Mouse (Mus musculus) granulocyte monocyte progenitor cell, adult 5-6 weeks (primary cell): ENCODE results near the gene Utrn. TPM values are rescaled to one million over a fixed set of nuclear protein-coding genes. Genes with fewer than 3 reads are reported as not detected.

ENCODE experiments used
- ATAC-seq: replicated peaks from 2 replicates; pipeline ENCODE4 v1.8.0; 2016; ENCODE audit warnings: mild to moderate bottlenecking, moderate TSS enrichment, inconsistent platforms; ENCODE audit not compliant: poor library complexity, severe bottlenecking
- total RNA-seq, 2 experiments: library from RNA; stranded (forward) in 1 of 2; stranded (reverse) in 1 of 2; fragments of 200-712, 200-1000 nt in 1 of 2; fragments of >200 nt in 1 of 2; fragmentation: Nextera tagmentation in 1 of 2; gene quantifications; 2 replicates each; pipeline ENCODE4 v1.2.3; 2014 to 2017

The Utrn gene
- total RNA-seq, 2 experiments from 2014 or later, result 26.6 to 28.4 TPM

DNA sequence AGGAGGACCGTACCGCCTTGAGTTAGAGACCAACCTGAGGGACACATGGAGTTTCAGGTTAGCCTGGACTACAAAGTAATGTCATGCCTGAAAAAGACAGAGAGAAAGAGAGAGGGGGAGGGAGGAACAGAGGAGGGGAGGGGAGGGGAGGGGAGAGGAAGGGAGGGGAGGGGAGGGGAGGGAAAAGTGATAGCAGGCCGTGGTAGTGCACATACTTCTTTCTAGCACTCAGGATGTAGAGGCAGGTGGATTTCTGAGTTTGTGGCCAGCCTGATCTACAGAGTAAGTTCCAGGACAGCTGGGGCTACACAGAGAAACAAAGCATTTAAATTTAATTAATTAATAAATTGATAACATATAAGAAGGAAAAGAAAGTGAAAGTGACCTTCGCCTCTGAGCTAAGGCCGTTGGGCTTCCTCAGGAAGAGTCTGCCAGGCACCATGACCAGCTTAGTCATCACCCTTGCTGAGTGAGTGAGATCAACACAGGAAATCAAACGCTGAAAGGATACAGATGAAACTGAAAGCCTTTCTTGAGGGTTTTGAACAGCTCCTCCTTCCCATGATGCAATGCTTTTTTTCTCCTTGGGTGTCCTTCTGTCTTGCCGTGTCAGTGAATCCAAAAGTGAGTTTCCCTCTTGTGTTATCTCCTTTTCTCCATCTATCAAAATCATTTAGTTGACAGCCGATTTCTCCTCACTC, 5.6 kb upstream of the Utrn start:
- ATAC-seq, result peak; percentile 99

GRCm38 (mm10) chr10:12869846-12870245, 681 bp upstream of the Utrn start:
- no peak for ATAC-seq

GRCm38 (mm10) chr10:12868189-12869028, 756 bp downstream of the Utrn start:
- ATAC-seq, result peak; percentile 71

DNA sequence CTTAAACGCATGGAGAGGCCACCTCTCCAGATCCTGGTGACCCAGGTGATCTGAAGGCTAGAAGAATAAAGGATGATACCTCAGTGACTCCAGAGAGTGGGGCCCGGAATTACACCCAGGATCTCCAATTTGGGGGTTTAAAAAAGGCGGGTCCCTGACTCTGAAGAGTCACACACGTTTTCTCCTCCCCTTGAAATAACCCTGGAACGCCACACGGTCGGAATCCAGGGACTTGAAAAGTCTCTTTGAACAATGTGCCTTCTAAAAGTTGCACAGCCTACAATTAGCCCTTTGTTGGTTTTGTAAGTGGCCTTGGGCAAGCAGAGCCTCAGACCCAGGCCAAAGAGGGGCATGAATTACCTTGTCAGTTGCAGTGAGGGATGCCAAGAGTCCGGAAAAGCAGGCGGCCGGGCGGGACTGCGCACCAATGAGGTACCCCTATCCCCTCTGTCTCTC, 1.4 kb downstream of the Utrn start:
- ATAC-seq, result no peak

- peak; percentile 62 for ATAC-seq
Observed at GRCm38 (mm10) chr10:12866971-12867732, 2.0 kb downstream of the Utrn start.

- no peak for ATAC-seq
Observed at GRCm38 (mm10) chr10:12865201-12865600, 4.0 kb downstream of the Utrn start.

- no peak for ATAC-seq
Observed at GRCm38 (mm10) chr10:12863581-12863980, 5.6 kb downstream of the Utrn start.

GRCm38 (mm10) chr10:12862047-12862446, 7.1 kb downstream of the Utrn start:
- ATAC-seq, result no peak

DNA sequence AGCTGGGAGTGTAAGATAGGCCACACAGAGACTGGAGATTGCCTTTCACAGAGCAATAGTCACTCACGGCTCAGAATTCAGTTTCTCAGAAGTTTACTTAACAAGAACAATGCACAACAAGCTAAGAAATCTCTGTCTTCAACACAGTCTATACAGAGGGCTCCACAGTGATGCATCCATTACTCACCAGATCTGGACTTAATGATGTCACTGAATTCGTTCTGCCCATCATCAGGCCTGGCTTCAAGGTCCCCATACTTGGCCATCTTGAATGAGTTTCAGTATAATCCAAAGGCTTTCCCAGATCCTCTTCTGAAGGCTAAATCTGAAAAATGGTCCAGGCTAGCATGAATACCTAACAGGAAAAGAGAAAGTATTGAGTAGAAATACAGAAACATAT, 7.8 kb downstream of the Utrn start:
- ATAC-seq, result no peak

DNA sequence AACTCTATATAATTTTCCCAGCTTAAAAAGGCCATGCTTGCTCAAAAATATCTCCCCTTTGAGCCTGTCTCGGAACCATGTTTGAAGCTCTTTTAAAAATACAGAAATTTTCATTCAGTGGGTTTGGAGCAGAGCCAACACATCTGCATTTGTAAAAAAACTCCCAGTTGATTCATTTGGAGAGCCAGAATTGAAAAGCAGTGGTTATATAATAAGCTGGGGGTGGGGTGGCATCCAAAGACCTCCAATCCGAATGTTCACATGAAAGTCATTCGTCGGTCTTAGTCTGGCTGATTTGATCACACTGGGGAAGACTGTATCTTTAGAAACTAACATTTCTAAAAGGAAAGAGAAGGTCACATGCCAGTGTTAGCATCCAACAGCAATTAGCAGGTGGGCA, 8.4 kb downstream of the Utrn start:
- no peak for ATAC-seq

GRCm38 (mm10) chr10:12860331-12860730, 8.8 kb downstream of the Utrn start:
- no peak for ATAC-seq

GRCm38 (mm10) chr10:12858017-12858416, 11.1 kb downstream of the Utrn start:
- ATAC-seq, result no peak

DNA sequence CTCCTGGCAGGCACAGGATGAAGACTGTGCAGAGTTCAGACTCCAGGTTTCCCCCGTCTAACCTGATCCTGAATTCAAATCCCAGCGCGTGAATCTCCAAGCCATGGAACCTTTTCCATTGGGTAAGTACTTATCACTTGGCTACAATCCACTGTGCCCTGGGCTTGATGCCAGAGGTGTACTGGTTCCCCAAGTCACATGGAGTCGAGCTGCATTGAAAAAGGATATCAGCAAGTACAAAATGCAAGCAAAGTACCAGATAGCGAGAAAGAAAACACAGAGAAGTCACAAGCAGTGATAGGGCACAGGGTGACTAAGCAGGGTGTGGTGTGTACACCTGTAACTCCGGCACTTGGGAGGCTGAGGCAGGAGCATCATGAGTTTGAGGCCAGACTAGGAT, 14.9 kb downstream of the Utrn start:
- ATAC-seq, result no peak

DNA sequence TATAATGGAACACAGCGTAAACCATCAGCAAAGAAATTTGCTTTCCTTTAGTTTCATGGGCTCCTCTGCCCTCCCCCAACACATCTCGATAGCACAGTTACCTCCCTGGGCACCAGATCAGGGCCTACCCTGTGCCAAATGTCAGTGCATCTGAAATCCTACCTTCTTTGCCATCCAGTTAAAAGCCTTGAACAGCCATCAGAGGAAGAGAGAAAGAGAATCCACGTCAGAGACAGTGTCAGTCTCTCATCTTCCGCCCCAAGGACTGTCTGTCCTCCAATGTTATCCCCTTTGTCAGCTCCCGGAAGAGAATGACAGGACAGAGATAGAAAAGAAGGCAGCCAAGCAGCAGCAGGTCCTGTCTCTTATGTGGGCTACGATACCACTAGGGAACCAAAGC, 15.4 kb downstream of the Utrn start:
- ATAC-seq, result no peak

GRCm38 (mm10) chr10:12853196-12853620, 16.0 kb downstream of the Utrn start:
- no peak for ATAC-seq

- ATAC-seq, result 0 out of 2 replicates have a peak, but pooled peaks have one; percentile 7
Observed at GRCm38 (mm10) chr10:12852416-12853195, 16.6 kb downstream of the Utrn start.

DNA sequence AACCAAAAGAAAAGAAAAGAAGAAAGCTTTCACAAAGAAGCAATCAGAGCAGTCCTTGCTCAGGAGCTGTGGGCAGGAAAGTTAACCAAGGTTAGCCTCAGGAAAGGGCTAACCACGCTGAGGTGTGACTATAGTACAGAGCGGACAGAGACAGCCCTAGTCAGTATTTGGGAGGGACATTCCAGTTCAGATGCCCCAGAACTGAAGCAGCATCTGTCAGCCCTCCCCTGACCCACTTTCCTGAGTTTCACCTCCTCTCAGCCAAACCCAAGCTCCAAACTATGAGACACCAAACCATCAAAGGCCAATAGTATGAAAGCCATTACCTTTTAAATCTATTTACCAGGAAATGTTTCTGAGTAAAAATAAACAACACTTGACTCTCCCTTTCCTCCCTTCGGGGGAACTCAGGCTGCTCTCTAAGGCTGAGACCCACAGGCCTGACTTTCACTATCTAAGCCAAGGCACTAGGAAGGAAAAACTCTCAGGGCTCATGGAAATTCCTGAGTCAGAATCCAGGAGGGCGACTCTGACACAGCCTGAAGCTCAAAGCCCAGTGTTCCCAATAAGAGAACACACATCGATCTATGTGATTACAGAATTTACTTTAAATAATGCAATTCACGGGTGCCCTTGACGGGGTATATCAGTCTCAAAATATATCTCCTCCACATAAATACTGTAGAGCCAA, 18.2 kb downstream of the Utrn start:
- ATAC-seq, result no peak

DNA sequence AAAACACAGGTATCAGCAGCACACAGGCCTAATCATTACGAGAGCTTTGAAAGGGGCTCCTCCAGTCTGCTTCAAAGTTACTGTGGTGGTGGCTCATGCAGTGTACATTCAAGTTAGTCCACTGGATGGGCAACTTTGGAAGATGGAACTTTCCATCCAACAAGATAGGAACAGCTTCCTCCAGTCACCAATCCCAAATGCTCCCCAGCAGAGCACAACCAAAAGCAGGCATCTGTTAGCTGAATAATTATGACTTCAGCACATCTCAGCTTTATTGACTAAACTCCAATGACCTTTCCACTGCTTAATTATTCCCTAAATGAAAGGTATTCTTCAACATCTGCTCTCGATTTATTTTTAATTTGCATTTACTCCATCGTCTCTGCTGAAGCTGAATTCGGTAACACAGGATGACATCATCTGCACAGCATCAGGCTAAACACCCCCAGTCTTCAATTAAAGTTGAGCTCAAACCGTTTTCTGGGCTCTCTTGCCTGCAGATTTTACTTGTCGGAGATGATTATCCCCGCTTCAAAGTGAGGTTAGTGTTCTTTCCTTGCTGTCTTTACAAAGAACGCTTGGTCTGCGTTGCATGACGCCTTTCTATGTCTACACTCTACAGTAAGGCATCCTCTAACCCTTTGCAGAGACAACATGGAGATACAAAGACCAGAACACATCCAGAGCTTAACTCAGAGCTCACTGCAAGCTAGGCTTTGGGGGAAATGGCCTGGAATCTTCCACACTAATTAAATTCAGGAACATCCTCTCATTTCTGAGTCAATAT, 20.6 kb downstream of the Utrn start:
- no peak for ATAC-seq

DNA sequence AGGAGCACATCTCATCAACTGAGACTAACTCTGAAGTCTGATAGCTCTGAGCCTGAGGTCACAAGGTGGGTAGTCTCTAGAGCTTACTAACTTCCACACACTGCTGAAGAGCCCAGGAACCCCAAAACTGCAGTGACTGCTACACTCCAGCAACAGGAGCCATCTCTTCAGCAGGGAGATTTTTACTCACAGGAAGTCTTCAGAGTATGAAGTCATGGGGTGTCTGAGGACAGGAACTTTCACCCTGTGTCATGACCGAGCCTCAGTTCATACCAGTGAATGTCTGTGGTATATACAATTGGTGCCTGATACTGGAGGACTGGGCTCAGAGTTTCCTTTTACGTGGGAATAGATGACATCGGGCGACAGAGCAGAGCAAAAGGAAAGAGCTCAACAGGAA, 26.6 kb downstream of the Utrn start:
- no peak for ATAC-seq
